ENCODE assay signal across 30 mouse cellular contexts in genomic region chr5:112523796-112524195, GRCm38 (mm10). TPM values are rescaled to one million over a fixed set of nuclear protein-coding genes. Genes with fewer than 3 reads are reported as not detected.
"Had no signal": no experiment of that assay in that cellular context is flagged by ENCODE, and none has a peak within 500 bp of the region (broad histone marks: within the 10 kb centered on the region; RNA-seq: fewer than 3 reads in every experiment).

No protein-coding gene starts in this region.

- H3K4me3 ChIP-seq: limb, embryonic 10.5 days; limb, embryonic 12.5 days; limb, embryonic 13.5 days; limb, embryonic 15.5 days; liver, embryonic 12.5 days; liver, embryonic 13.5 days; liver, embryonic 15.5 days; lung, embryonic 15.5 days; megakaryocyte, embryonic 14.5 days; midbrain, embryonic 10.5 days; midbrain, embryonic 12.5 days; midbrain, embryonic 13.5 days; midbrain, embryonic 15.5 days; myocyte had no signal

- H3K4me1 ChIP-seq: liver, embryonic 12.5 days; liver, embryonic 13.5 days; liver, embryonic 15.5 days; megakaryocyte, embryonic 14.5 days had no signal

- H3K9me3 ChIP-seq: limb, embryonic 10.5 days; limb, embryonic 12.5 days; limb, embryonic 13.5 days; limb, embryonic 15.5 days; liver, embryonic 12.5 days; liver, embryonic 13.5 days; liver, embryonic 15.5 days; lung, embryonic 15.5 days; megakaryocyte, embryonic 14.5 days; midbrain, embryonic 10.5 days; midbrain, embryonic 12.5 days; midbrain, embryonic 13.5 days; midbrain, embryonic 15.5 days had no signal

- H3K9ac ChIP-seq: limb, embryonic 12.5 days; limb, embryonic 13.5 days; limb, embryonic 15.5 days; liver, embryonic 12.5 days; liver, embryonic 13.5 days; liver, embryonic 14.5 days; liver, embryonic 15.5 days; liver, postnatal 0 days; lung, embryonic 14.5 days; lung, embryonic 15.5 days; midbrain, embryonic 12.5 days; midbrain, embryonic 13.5 days; midbrain, embryonic 15.5 days had no signal

- H3K36me3 ChIP-seq: limb, embryonic 10.5 days; limb, embryonic 12.5 days; limb, embryonic 13.5 days; limb, embryonic 15.5 days; liver, embryonic 12.5 days; liver, embryonic 13.5 days; liver, embryonic 15.5 days; lung, embryonic 15.5 days; midbrain, embryonic 10.5 days; midbrain, embryonic 12.5 days; midbrain, embryonic 13.5 days; midbrain, embryonic 15.5 days had no signal

- DNase-seq: left cerebral cortex, postnatal 4 days; liver; liver, embryonic 13.5 days; liver, postnatal 0 days; lung, adult 18-20 months; lung, embryonic 14.5 days; lung, postnatal 10 days; lung, postnatal 14 days; lung, postnatal 36 days; lung, postnatal 4 days; midbrain, embryonic 14.5 days had no signal

- H3K27ac ChIP-seq: limb, embryonic 10.5 days; limb, embryonic 12.5 days; limb, embryonic 13.5 days; limb, embryonic 15.5 days; liver, embryonic 12.5 days; liver, embryonic 13.5 days; liver, embryonic 14.5 days; liver, embryonic 15.5 days; lung, embryonic 15.5 days; macrophage; midbrain, embryonic 10.5 days; midbrain, embryonic 12.5 days; midbrain, embryonic 13.5 days; midbrain, embryonic 15.5 days had no signal

- H3K27me3 ChIP-seq: lung, embryonic 15.5 days; midbrain, embryonic 15.5 days had no signal

RNA-seq across cellular contexts. Expression of gene Sez6l, which starts 53.2 kb away (rescaled TPM):
- total RNA-seq: megakaryocyte progenitor cell, adult 5-6 weeks; megakaryocyte, adult 5-6 weeks; megakaryocyte-erythroid progenitor cell, adult 5-6 weeks had no signal
- polyA plus RNA-seq: liver, adult 2 months; liver, postnatal 0 days; macrophage; myocyte had no signal
